22 mouse cellular contexts compared by ENCODE assay signal in the genomic region with DNA sequence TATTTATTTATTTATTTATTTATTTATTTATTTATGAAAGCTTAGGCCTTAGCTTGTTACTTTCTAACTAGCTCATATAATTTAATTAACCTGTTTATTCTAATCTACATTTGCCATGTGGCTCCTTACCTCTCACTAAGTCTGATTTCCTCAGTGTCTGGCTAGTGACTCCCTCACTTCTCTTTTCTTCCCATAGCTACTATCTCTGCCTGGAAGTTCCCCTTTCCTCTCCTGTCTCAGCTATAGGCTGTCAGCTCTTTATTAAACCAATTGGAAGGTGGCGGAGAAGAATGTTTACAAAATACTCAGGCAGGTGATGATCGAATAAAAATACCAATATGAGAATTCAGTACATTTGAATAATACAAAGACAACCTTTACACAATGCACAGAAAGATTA. TPM values are rescaled to one million over a fixed set of nuclear protein-coding genes. Genes with fewer than 3 reads are reported as not detected.
DNase-seq lines count a peak whose midpoint lies in the region; ATAC-seq lines count a peak whose summit lies in the region.
"Had no signal": no experiment of that assay in that cellular context is flagged by ENCODE, and none has a peak within 500 bp of the region (broad histone marks: within the 10 kb centered on the region; RNA-seq: fewer than 3 reads in every experiment).

No protein-coding gene starts in this region.

- 65% methylated on average over 2 of the region's 2 CpGs for WGBS in liver, embryonic 11.5 days

- H3K4me3 ChIP-seq in liver, embryonic 11.5 days (ENCODE audit: low read depth, low read length) = no peak overlapping the region
- H3K4me3 ChIP-seq: embryonic facial prominence, embryonic 13.5 days; embryonic facial prominence, embryonic 15.5 days; erythroblast, embryonic 14.5 days; forebrain, embryonic 10.5 days; forebrain, embryonic 12.5 days had no signal

- H3K36me3 ChIP-seq in liver, embryonic 11.5 days (ENCODE audit: control insufficient read depth, insufficient read depth, low read length) = no peaks in the 10 kb centered on the region
- H3K36me3 ChIP-seq: embryonic facial prominence, embryonic 13.5 days; embryonic facial prominence, embryonic 15.5 days; forebrain, embryonic 10.5 days; forebrain, embryonic 12.5 days had no signal

- DNase-seq in MEL-GATA-1-ER (ENCODE audit: extremely low read depth, low read depth) = peak; percentile 64
- DNase-seq in liver, embryonic 11.5 days (ENCODE audit: low spot score) = no peak
- no peak for DNase-seq in thymus, postnatal 25 days
- DNase-seq in gastrocnemius, adult 18-20 months (ENCODE audit: low spot score) = no peak
- no peak for DNase-seq in lung, postnatal 25 days (ENCODE audit: low spot score)
- DNase-seq: adrenal gland, adult 2 months; adrenal gland, postnatal 10 days; adrenal gland, postnatal 25 days; cerebellum, adult 11 months; cerebellum, adult 2 months; cerebellum, adult 9-10 months; cerebellum, postnatal 25 days; embryo, embryonic 11 days had no signal

- peaks cover 3% of the 10 kb centered on the region; the same call in 1 of the 2 replicates for H3K4me1 ChIP-seq in liver, embryonic 11.5 days (replicated peaks; ENCODE audit: control insufficient read depth, insufficient read depth, low read length)
- H3K4me1 ChIP-seq: embryonic facial prominence, embryonic 13.5 days; embryonic facial prominence, embryonic 15.5 days; forebrain, embryonic 10.5 days had no signal

- no peak overlapping the region for H3K4me2 ChIP-seq in liver, embryonic 11.5 days
- H3K4me2 ChIP-seq: embryonic facial prominence, embryonic 13.5 days; embryonic facial prominence, embryonic 15.5 days; forebrain, embryonic 12.5 days had no signal

- H3K27ac ChIP-seq in liver, embryonic 11.5 days (ENCODE audit: low read depth, low read length) = no peak overlapping the region
- H3K27ac ChIP-seq: embryonic facial prominence, embryonic 13.5 days; embryonic facial prominence, embryonic 15.5 days; forebrain, embryonic 10.5 days; forebrain, embryonic 12.5 days had no signal

- ATAC-seq in granulocyte monocyte progenitor cell, adult 5-6 weeks (replicated peaks; ENCODE audit: poor library complexity, severe bottlenecking) = peak; percentile 98
- peak; percentile 88 for ATAC-seq in megakaryocyte progenitor cell, adult 5-6 weeks (replicated peaks; ENCODE audit: poor library complexity)
- ATAC-seq in neutrophil, adult 5-6 weeks (ENCODE audit: extremely low read depth, insufficient number of reproducible peaks, low FRiP score, poor library complexity, severe bottlenecking) = peak; percentile 44; the same call in 1 of the 2 replicates
- no peak for ATAC-seq in liver, embryonic 11.5 days (replicated peaks; ENCODE audit: low FRiP score)
- ATAC-seq: forebrain, embryonic 16.5 days had no signal

- no peaks in the 10 kb centered on the region for H3K27me3 ChIP-seq in liver, embryonic 11.5 days (replicated peaks; ENCODE audit: control insufficient read depth, insufficient read depth, low read length)
- H3K27me3 ChIP-seq: embryonic facial prominence, embryonic 13.5 days; embryonic facial prominence, embryonic 15.5 days; forebrain, embryonic 12.5 days had no signal

- no peak overlapping the region for H3K9ac ChIP-seq in liver, embryonic 11.5 days (ENCODE audit: low read depth, low read length)
- H3K9ac ChIP-seq: embryonic facial prominence, embryonic 13.5 days; embryonic facial prominence, embryonic 15.5 days; forebrain, embryonic 12.5 days had no signal

- no peaks in the 10 kb centered on the region for H3K9me3 ChIP-seq in liver, embryonic 11.5 days (ENCODE audit: control insufficient read depth, low read length)
- H3K9me3 ChIP-seq: embryonic facial prominence, embryonic 13.5 days; embryonic facial prominence, embryonic 15.5 days; forebrain, embryonic 10.5 days; forebrain, embryonic 12.5 days had no signal

RNA-seq across cellular contexts. Expression of a gene that starts 27.7 kb away (rescaled TPM):
- 3.6 and 7.2 TPM in 2 replicates for total RNA-seq in granulocyte monocyte progenitor cell, adult 5-6 weeks (2014; fragmentation: Nextera tagmentation)
- 13.3 and 14.8 TPM in 2 replicates for total RNA-seq in granulocyte monocyte progenitor cell, adult 5-6 weeks (2017)
- 7.5 and 8.4 TPM in 2 replicates for total RNA-seq in megakaryocyte progenitor cell, adult 5-6 weeks (2015)
- total RNA-seq in megakaryocyte progenitor cell, adult 5-6 weeks (2017) = 10.0 and 18.5 TPM in 2 replicates
- total RNA-seq in neutrophil, adult 5-6 weeks (2017) = 40.5 and 47.8 TPM in 2 replicates
- 5.7 and 7.0 TPM in 2 replicates for polyA plus RNA-seq in liver, embryonic 11.5 days (2014; fragmentation: Nextera tagmentation; extraction: Ambion mirVana)
- 10 to 100 TPM; 21.9 to 23.9 TPM for total RNA-seq in gastrocnemius, adult 18-20 months (2021)
